Mouse (Mus musculus) left cerebral cortex, adult 9 months (tissue): ENCODE results near the gene Suclg2.
"Not testable (repeated sequence)": the region's sequence is repeated elsewhere in the genome, so short reads cannot be mapped to it uniquely, and the experiment has no call there.

ENCODE experiments used
- DNase-seq, 2 experiments: peaks; one replicate each; pipeline ENCODE4 v3.0.0; 2022; ENCODE audit warnings: low spot score in 2 of 2

The Suclg2 gene

GRCm38 (mm10) chr6:95621821-95622220, 96.8 kb downstream of the Suclg2 start:
- DNase-seq, result peak in 1 of 2 experiments; percentile 25

- DNase-seq, result no peak
Measured at GRCm38 (mm10) chr6:95620804-95621203, 97.8 kb downstream of the Suclg2 start.

GRCm38 (mm10) chr6:95619817-95620216, 98.8 kb downstream of the Suclg2 start:
- no peak for DNase-seq

GRCm38 (mm10) chr6:95618434-95618833, 100.2 kb downstream of the Suclg2 start:
- DNase-seq, result no peak

GRCm38 (mm10) chr6:95613228-95613627, 105.4 kb downstream of the Suclg2 start:
- DNase-seq, result no peak

- no peak for DNase-seq
Measured at GRCm38 (mm10) chr6:95612412-95613022, 106.1 kb downstream of the Suclg2 start.

- no peak for DNase-seq
Measured at GRCm38 (mm10) chr6:95611059-95611458, 107.5 kb downstream of the Suclg2 start.

- no peak for DNase-seq
Measured at GRCm38 (mm10) chr6:95608123-95608522, 110.5 kb downstream of the Suclg2 start.

- DNase-seq, result not testable (repeated sequence)
Measured at GRCm38 (mm10) chr6:95600731-95601130, 117.9 kb downstream of the Suclg2 start.

GRCm38 (mm10) chr6:95596766-95597750, 121.5 kb downstream of the Suclg2 start:
- no peak for DNase-seq

- no peak for DNase-seq
Measured at GRCm38 (mm10) chr6:95595852-95596251, 122.7 kb downstream of the Suclg2 start.

GRCm38 (mm10) chr6:95594239-95594638, 124.4 kb downstream of the Suclg2 start:
- no peak for DNase-seq

GRCm38 (mm10) chr6:95592396-95592795, 126.2 kb downstream of the Suclg2 start:
- no peak for DNase-seq

- DNase-seq, result no peak
Measured at GRCm38 (mm10) chr6:95590463-95590862, 128.1 kb downstream of the Suclg2 start.

GRCm38 (mm10) chr6:95587108-95587796, 131.3 kb downstream of the Suclg2 start:
- no peak for DNase-seq

GRCm38 (mm10) chr6:95581893-95582292, 136.7 kb downstream of the Suclg2 start:
- DNase-seq, result no peak

- DNase-seq, result no peak
Measured at GRCm38 (mm10) chr6:95579792-95580191, 138.8 kb downstream of the Suclg2 start.

- DNase-seq, result no peak
Measured at GRCm38 (mm10) chr6:95575531-95575930, 143.1 kb downstream of the Suclg2 start.

GRCm38 (mm10) chr6:95574867-95575266, 143.7 kb downstream of the Suclg2 start:
- no peak for DNase-seq

GRCm38 (mm10) chr6:95574389-95574788, 144.2 kb downstream of the Suclg2 start:
- no peak for DNase-seq

- DNase-seq, result no peak
Measured at GRCm38 (mm10) chr6:95573035-95573759, 145.4 kb downstream of the Suclg2 start.

- no peak for DNase-seq
Measured at GRCm38 (mm10) chr6:95571620-95572019, 147.0 kb downstream of the Suclg2 start.
